Mouse (Mus musculus) A20 (cell line): ENCODE results near the gene Hist3h2a.

ENCODE experiments used
- DNase-seq: peaks from one replicate; pipeline ENCODE4 v3.0.0-alpha.2; 2011; ENCODE audit warnings: low read depth, low spot score

Hist3h2a gene

DNA sequence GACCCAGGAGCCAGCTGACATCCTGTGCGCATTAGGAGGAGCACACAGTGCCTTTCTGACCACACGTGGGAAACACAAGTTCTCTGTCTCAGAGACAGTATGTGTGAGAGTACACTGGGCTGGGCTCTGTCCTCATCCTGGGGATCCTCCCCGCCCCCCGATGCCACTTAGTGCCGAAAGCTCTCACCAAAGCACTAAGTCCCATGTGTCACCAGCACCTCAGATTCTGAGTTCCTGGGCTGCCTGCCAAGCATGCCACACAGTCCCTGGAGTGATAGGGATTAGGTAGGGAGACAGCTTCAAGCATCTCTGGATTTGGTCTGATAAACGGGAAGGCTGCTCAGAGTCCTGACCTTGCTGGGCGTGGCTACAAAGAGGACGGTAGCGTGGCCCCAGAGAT, 36.3 kb downstream of the Hist3h2a start:
- DNase-seq = no peak

DNA sequence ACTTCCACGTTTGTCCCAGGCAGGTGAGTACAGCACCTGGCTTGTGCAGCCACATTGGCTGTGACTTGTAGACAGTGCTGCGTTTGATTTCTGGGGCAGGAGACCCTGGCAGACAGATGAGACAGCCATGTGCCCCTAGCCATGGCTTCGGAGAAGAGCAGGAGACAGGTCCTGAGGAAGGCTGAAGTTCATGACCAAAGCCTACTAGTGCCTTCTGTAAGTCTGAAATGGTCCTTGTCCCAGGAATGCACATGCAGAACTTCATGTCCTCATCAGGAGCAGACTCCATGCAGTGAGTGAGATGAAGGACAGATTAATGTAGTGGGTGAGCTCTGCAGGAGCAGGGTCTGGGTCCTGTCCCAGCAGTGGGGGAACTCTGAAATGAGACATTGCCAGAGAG, 37.4 kb downstream of the Hist3h2a start:
- DNase-seq = no peak

DNA sequence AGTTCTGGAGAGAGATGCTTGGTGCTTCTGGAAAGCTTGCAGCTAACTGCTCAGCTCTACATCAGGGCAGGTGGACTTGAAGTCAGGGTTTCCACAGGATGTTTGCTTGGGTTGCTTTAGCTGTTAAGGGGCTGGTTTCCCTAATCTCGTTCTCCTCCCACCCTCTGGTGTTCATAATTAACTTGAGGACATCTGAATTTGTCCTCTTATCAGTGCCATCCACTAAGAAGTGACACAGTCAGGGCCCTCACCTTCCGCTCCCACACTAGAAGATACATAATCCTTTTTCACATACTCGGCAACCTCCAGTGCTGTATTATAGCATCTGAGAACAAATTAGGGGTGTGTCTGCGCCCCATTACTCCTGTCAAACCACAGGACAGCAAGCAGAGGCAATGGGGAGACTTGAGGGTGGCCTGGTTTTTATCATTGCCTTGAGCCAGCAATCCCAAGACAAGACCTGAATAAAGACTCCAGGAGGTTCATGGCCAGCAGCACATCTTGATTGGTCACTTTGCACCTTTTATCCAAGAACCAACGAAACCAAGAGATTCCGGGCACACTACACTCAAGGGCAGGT, 38.7 kb downstream of the Hist3h2a start:
- peak; percentile 41 for DNase-seq

DNA sequence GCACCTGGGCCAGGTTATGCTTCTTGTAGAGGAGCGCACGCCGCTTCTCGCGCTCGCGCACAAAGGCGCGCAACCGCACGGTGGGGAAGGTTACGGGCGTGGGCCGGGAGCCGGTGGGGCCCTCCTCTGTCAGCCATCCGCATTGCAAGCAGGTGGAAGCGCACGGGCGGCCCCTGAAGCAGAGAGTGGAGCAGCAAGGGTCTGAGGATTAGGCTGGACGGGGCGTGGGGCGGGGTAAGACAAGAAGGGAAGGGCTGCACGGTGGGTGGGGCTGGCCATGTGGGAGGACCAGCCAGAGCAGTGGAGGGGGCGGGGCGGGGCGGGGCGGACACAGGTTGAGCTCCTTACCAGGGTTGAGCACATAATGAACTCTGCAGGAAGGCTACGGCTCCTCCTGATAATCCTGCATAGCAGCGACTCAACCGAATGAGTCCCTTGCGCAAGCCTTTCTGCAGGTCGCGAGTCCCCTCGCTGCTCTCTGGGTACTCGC, 39.9 kb downstream of the Hist3h2a start:
- DNase-seq = no peak

DNA sequence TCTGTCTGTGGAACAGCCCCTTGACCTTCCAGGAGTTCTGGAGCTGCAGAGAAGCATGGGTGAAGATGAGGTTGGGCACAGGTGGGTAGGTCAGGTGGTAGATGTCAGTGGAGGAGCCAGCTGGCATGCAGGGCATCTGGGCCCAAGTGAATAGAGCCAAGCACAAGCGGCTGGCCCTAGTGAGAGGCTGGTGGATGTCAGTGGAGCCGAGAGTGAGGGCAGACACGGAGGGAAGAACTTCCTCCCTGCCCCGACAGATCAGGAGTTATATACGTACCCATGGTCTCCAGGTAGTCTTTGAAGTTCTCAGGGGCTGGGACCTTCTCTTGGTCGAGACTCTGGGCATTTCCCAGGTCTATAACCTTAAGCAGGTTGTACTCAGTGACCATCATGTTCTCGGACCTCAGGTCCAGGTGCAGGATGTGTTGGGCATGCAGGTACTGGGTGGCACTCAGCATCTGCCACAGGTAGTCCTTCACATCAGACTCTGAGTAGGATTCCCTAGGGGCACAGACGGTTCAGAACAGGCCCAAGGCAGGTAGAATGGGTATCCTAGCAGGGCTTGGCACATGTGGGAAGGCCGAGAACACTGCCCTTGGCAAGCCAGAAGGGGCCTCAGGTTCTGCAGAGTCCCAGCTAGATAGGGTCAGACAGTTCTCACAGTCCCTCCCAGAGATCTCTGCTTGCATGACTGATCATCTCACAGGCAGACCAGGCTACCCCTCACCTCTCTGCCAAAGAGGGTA, 40.7 kb downstream of the Hist3h2a start:
- no peak for DNase-seq

DNA sequence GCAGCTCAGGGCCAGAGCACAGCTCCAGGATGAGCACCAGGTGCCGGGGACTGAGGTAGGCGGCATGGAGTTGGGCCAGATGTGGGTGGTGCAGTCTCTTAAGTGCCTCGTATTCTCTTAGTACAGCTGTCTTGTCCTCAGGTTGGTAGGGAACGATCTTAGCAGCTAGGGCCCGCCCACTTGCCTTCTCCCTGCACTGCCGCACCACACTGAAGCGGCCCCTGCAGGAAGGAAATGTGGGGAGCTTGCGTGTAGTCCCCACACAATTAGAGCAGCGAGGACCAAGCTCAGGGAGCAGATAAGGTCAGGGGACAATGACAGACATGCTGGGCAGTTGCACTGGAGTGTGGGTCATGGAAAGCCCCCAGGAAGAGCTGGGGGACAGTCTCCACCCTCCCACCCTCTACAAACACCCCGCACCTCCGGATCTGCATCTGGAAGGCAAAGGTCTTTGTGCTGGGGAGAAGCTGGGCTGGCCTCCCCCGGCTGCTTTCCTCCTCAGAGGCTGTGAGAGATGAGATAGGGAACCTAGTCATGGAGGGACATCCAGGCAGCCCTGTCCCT, 41.4 kb downstream of the Hist3h2a start:
- DNase-seq = peak; percentile 20

DNA sequence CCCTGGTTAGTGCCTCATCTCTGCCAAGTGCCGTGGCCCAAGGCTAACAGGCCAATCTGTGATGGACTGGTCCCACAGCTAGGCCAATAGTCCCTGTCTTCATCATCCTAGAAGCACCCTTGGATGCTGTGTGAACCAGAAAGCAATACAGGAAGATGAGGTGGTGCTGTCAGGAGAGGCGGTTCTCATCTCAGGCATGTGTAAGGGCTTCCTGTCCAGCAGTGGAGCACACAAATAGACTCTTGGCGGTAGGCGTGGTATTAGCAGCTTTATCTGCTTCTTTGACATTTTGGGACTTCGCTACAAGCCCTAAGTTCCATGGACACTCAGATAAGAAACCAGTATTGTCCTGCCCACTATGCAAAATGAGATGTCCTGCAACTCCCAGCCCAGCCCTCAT, 43.1 kb downstream of the Hist3h2a start:
- DNase-seq = no peak

DNA sequence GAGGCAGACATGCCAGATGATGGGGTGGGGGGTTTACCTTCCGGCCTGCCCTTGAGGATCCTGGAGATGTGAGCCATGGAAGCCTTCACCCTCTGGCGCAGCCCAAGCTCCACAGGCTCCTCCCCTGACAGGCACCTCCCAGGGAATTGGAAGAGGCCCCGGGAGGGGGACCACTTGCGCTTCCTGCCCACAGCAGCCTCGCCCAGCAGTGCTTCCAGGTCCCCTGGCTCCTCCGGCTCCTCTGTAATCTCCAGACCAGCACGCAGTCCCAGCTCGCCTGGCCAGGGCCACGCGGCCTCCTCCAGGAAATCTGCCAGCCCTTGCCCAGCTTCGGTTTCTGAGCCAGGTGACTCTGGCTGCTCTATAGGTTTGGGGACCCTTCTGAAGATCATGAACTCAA, 44.7 kb downstream of the Hist3h2a start:
- DNase-seq = no peak

DNA sequence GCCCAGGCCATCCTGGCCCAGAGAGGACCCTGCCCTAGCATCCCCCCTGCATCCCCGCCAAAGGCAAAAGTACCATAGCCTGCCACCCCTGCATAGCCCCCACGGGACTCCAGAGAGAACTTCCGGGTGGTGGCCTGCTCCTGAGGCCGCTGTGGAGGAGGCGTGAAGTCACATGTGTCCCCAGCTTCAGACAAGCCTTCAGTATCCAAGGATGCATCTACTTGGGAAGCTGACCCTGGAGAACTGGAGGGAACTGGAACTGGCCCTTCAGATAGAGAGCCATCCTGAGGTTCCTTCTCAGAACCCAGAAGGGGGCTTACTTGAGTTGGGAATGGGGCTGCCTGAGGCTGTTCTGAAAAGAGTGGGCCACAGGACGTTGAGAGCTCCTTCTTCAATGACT, 45.3 kb downstream of the Hist3h2a start:
- DNase-seq = no peak

DNA sequence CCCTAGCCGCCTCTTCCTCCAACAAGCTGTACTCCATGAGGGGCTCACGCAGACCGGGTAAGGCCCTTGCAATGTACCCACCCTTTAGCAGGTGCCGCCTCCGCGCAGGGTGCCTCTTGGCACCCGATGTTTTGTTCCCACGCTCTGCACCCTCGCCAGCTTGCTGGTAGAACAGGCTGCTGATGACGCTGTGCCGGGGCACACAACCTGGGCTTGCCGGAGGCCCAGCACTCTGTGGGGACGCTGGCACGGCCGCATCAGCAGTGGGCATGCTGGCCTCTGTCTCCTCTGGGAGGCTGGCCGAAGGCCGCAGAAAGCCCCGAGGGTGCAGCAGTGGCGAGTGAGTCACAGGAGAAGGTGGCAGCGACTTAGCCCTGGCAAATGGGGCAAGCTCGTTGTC, 46.1 kb downstream of the Hist3h2a start:
- DNase-seq = no peak

DNA sequence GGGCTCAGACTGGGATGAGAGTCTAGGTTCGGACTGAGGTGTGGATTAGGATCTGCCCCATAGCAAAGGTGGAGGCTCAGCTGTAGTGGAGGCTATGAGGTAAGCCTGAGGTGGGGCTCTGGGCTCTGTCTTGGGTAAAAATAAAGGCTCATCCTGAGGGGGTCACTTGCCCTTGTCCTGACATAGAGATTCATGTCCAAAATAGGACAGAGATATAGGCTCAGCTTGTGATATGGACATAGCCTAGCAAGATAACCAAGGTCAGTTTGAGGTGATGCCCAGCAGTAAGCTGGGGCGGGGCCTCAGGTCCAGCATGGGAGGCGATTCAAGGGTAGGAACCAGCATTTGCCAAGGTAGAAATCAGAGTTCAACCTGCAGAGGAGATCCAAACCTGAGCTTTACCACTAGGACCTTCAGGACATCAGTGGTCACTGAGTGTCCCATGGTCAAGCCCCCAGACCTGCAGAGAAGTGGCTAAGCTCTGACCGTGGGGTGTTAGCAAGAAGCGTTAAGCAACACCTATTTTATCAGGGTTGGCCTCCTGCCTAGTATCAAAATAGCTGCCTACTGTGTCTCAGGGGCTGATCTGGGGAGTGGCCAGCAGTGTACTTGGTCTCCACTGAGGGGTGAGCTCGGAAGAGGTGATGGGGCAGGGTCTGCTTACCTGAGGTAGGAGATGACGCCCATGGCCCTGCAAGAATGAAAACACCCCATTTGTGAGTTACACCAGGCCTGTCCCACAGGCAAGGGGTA, 48.0 kb downstream of the Hist3h2a start:
- no peak for DNase-seq
